Comparison of ENCODE assay signal across 9 mouse cellular contexts in genomic region chr9:123716301-123716700, GRCm38 (mm10). TPM values are rescaled to one million over a fixed set of nuclear protein-coding genes. Genes with fewer than 3 reads are reported as not detected.
DNase-seq lines count a peak whose midpoint lies in the region; ATAC-seq and TF ChIP-seq lines count a peak whose summit lies in the region.
"Had no signal": no experiment of that assay in that cellular context is flagged by ENCODE, and none has a peak within 500 bp of the region (broad histone marks: within the 10 kb centered on the region; RNA-seq: fewer than 3 reads in every experiment).

No protein-coding gene starts in this region.

- no peaks in the 10 kb centered on the region for H3K9me3 ChIP-seq in heart, embryonic 10.5 days
- no peaks in the 10 kb centered on the region for H3K9me3 ChIP-seq in limb, embryonic 12.5 days
- H3K9me3 ChIP-seq in stomach, embryonic 15.5 days = no peaks in the 10 kb centered on the region
- H3K9me3 ChIP-seq: G1E had no signal

- intact Hi-C loops in heart, postnatal 36 days (cut with DNase I) = loop anchor here (2.0 kb wide), 1 partner anchor 78 kb away; no protein-coding TSS in a partner anchor

- H3K9ac ChIP-seq in limb, embryonic 12.5 days (replicated peaks) = no peak overlapping the region
- no peak overlapping the region for H3K9ac ChIP-seq in stomach, embryonic 15.5 days

- no peaks in the 10 kb centered on the region for H3K27me3 ChIP-seq in heart, embryonic 10.5 days (ENCODE audit: insufficient read depth, poor library complexity, severe bottlenecking)
- H3K27me3 ChIP-seq in thymus, adult 2 months (ENCODE audit: control insufficient read depth, insufficient read depth, low read length) = no peaks in the 10 kb centered on the region
- H3K27me3 ChIP-seq in limb, embryonic 12.5 days = peaks cover 2% of the 10 kb centered on the region; the same call in 1 of the 2 replicates
- H3K27me3 ChIP-seq in stomach, embryonic 15.5 days (replicated peaks) = no peaks in the 10 kb centered on the region

- peak overlapping the region; percentile 67 for H3K4me2 ChIP-seq in limb, embryonic 12.5 days
- peak overlapping the region; percentile 47 for H3K4me2 ChIP-seq in stomach, embryonic 15.5 days

- ATAC-seq in limb, embryonic 12.5 days (ENCODE audit: insufficient number of reproducible peaks, insufficient read depth, low FRiP score, low TSS enrichment, low read depth) = no peak
- no peak for ATAC-seq in stomach, embryonic 15.5 days (ENCODE audit: insufficient read depth, low FRiP score, low read depth)
- ATAC-seq in erythroid progenitor cell, adult 5-6 weeks (replicated peaks; ENCODE audit: low FRiP score, poor library complexity, severe bottlenecking) = no peak

- no peak for TF ChIP-seq CTCF in thymus, adult 2 months (IDR thresholded peaks at IDR 0.05; ENCODE audit: borderline replicate concordance, control insufficient read depth, extremely low read depth, insufficient read depth, low read length, poor library complexity)

- peak overlapping the region; percentile 88 for H3K4me3 ChIP-seq in heart, embryonic 10.5 days
- H3K4me3 ChIP-seq in thymus, adult 2 months (ENCODE audit: control insufficient read depth, insufficient read depth, low read length) = no peak overlapping the region
- peak overlapping the region; percentile 82; the same call in 1 of the 2 replicates for H3K4me3 ChIP-seq in limb, embryonic 12.5 days (replicated peaks)
- H3K4me3 ChIP-seq in stomach, embryonic 15.5 days (replicated peaks) = 0 out of 2 replicates have a peak overlapping the region, but pooled peaks have one; percentile 1

- no peak for TF ChIP-seq POLR2A in thymus, adult 2 months (IDR thresholded peaks at IDR 0.05; ENCODE audit: control insufficient read depth, extremely low read depth, insufficient read depth, low read length, poor library complexity)

- H3K36me3 ChIP-seq in heart, embryonic 10.5 days = 0 out of 2 replicates have a peak, but pooled peaks cover 8% of the 10 kb centered on the region
- H3K36me3 ChIP-seq in thymus, adult 2 months (ENCODE audit: control insufficient read depth, insufficient read depth, low read length) = peaks cover 10% of the 10 kb centered on the region
- H3K36me3 ChIP-seq in limb, embryonic 12.5 days = peaks cover 9% of the 10 kb centered on the region
- no peaks in the 10 kb centered on the region; the same call in 1 of the 2 replicates for H3K36me3 ChIP-seq in stomach, embryonic 15.5 days

- DNase-seq in heart, embryonic 10.5 days (ENCODE audit: low spot score) = no peak
- no peak for DNase-seq in heart, postnatal 36 days
- DNase-seq in thymus, adult 2 months = no peak
- no peak for DNase-seq in thymus, postnatal 36 days
- DNase-seq in right cerebral cortex, postnatal 25 days = no peak

- WGBS in heart, embryonic 10.5 days = 61% methylated on average over 3 of the region's 3 CpGs
- WGBS in thymus, adult 2 months = 63% methylated on average over 3 of the region's 3 CpGs
- WGBS in limb, embryonic 12.5 days = 41% methylated on average over 3 of the region's 3 CpGs
- 33% methylated on average over 3 of the region's 3 CpGs for WGBS in stomach, embryonic 15.5 days

- H3K4me1 ChIP-seq in heart, embryonic 10.5 days = peaks cover 7% of the 10 kb centered on the region; the same call in 1 of the 2 replicates
- peaks cover 8% of the 10 kb centered on the region for H3K4me1 ChIP-seq in thymus, adult 2 months (replicated peaks; ENCODE audit: control insufficient read depth, insufficient read depth, low read length)
- H3K4me1 ChIP-seq in limb, embryonic 12.5 days (replicated peaks) = peaks cover 6% of the 10 kb centered on the region
- H3K4me1 ChIP-seq in stomach, embryonic 15.5 days = peaks cover 3% of the 10 kb centered on the region; the same call in 1 of the 2 replicates

- no peak overlapping the region for H3K27ac ChIP-seq in heart, embryonic 10.5 days
- peak overlapping the region; percentile 29 for H3K27ac ChIP-seq in thymus, adult 2 months (ENCODE audit: control insufficient read depth, insufficient read depth, low read length)
- no peak overlapping the region for H3K27ac ChIP-seq in limb, embryonic 12.5 days
- no peak overlapping the region for H3K27ac ChIP-seq in stomach, embryonic 15.5 days

RNA-seq across cellular contexts. Expression of gene Lztfl1, which starts 1.2 kb away (rescaled TPM):
- polyA plus RNA-seq in heart, embryonic 10.5 days (2016; fragmentation: Nextera tagmentation; extraction: Ambion mirVana) = 26.5 and 28.4 TPM in 2 replicates
- 10 to 100 TPM; 42.6 to 42.7 TPM for total RNA-seq in heart, postnatal 36 days (2021)
- polyA plus RNA-seq in thymus, adult 2 months (2012; rRNA removed) = 11.8 and 12.1 TPM in 2 replicates
- polyA plus RNA-seq in limb, embryonic 12.5 days (2016; fragmentation: Nextera tagmentation; extraction: Ambion mirVana) = 50.0 and 56.2 TPM in 2 replicates
- 48.4 and 53.3 TPM in 2 replicates for polyA plus RNA-seq in stomach, embryonic 15.5 days (2015; fragmentation: Nextera tagmentation; extraction: Ambion mirVana)
- 18.0 and 35.3 TPM in 2 replicates for total RNA-seq in erythroid progenitor cell, adult 5-6 weeks (2015; ENCODE audit: low replicate concordance)
- 15.4 and 21.2 TPM in 2 replicates for total RNA-seq in erythroid progenitor cell, adult 5-6 weeks (2017; ENCODE audit: low replicate concordance)

RNA-seq across cellular contexts. Expression of gene Slc6a20a, which starts 37.6 kb away (rescaled TPM):
- not detected in 2 replicates for polyA plus RNA-seq in heart, embryonic 10.5 days (2016; fragmentation: Nextera tagmentation; extraction: Ambion mirVana)
- not detected for total RNA-seq in heart, postnatal 36 days (2021)
- 7.5 and 8.1 TPM in 2 replicates for polyA plus RNA-seq in thymus, adult 2 months (2012; rRNA removed)
- polyA plus RNA-seq in limb, embryonic 12.5 days (2016; fragmentation: Nextera tagmentation; extraction: Ambion mirVana) = not detected in 2 replicates
- polyA plus RNA-seq in stomach, embryonic 15.5 days (2015; fragmentation: Nextera tagmentation; extraction: Ambion mirVana) = 3.8 and 4.9 TPM in 2 replicates
- 133 and 154 TPM in 2 replicates for total RNA-seq in erythroid progenitor cell, adult 5-6 weeks (2015; ENCODE audit: low replicate concordance)
- 73.2 and 116 TPM in 2 replicates for total RNA-seq in erythroid progenitor cell, adult 5-6 weeks (2017; ENCODE audit: low replicate concordance)
- polyA plus RNA-seq: G1E had no signal

RNA-seq across cellular contexts. Expression of gene Ccr9, which starts 38.1 kb away (rescaled TPM):
- not detected in 2 replicates for polyA plus RNA-seq in heart, embryonic 10.5 days (2016; fragmentation: Nextera tagmentation; extraction: Ambion mirVana)
- not detected for total RNA-seq in heart, postnatal 36 days (2021)
- 500 and 608 TPM in 2 replicates for polyA plus RNA-seq in thymus, adult 2 months (2012; rRNA removed)
- 0.13 and 0.14 TPM in 2 replicates for polyA plus RNA-seq in limb, embryonic 12.5 days (2016; fragmentation: Nextera tagmentation; extraction: Ambion mirVana)
- 0.34 and 0.41 TPM in 2 replicates for polyA plus RNA-seq in stomach, embryonic 15.5 days (2015; fragmentation: Nextera tagmentation; extraction: Ambion mirVana)
- 2.9 and 5.0 TPM in 2 replicates for total RNA-seq in erythroid progenitor cell, adult 5-6 weeks (2015; ENCODE audit: low replicate concordance)
- total RNA-seq in erythroid progenitor cell, adult 5-6 weeks (2017; ENCODE audit: low replicate concordance) = 1.0 and 1.4 TPM in 2 replicates
- polyA plus RNA-seq: G1E had no signal

Comparison
In these comparisons a context has a peak if more than half of its experiments do, and no peak if none do; other contexts are left out.
1. RNA of gene Ccr9, which starts 38.1 kb away (polyA plus RNA-seq): 500 to 608 TPM in thymus, adult 2 months; 0.34 to 0.41 TPM in stomach, embryonic 15.5 days, 0.13 to 0.14 TPM in limb, embryonic 12.5 days and not detected in heart, embryonic 10.5 days; every median in the first group is over 100 times any median in the second.